Mouse (Mus musculus): Measurements from ENCODE around the gene Dnal4.
"Not testable (repeated sequence)": the region's sequence is repeated elsewhere in the genome, so short reads cannot be mapped to it uniquely, and the experiment has no call there.

Dnal4 gene

DNA sequence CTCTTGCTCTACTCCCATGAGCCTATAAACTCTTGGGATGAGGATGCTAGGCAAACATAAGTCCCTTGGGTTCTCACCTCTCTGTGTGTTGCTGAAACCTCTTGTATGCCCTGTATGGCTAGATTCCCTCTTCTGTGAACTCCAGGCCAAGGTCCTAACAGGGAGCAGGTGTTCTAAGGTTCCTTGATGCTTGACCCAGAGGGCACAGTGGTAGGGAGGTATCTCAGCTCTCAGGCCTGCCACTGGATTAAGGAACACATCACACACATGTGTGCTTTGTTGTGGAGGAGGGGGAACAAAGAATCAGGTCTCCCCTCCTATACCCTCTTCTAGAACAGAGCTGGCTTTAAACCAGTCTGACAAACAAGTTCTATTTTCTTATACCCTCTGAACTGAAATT, at the start of gene Dnal4:
Gene Dnal4 (minus strand): TSS at position 101 of the 400 bp plus-strand sequence.
- no peak for DNase-seq (ENCODE audit: low read depth, low spot score)

DNA sequence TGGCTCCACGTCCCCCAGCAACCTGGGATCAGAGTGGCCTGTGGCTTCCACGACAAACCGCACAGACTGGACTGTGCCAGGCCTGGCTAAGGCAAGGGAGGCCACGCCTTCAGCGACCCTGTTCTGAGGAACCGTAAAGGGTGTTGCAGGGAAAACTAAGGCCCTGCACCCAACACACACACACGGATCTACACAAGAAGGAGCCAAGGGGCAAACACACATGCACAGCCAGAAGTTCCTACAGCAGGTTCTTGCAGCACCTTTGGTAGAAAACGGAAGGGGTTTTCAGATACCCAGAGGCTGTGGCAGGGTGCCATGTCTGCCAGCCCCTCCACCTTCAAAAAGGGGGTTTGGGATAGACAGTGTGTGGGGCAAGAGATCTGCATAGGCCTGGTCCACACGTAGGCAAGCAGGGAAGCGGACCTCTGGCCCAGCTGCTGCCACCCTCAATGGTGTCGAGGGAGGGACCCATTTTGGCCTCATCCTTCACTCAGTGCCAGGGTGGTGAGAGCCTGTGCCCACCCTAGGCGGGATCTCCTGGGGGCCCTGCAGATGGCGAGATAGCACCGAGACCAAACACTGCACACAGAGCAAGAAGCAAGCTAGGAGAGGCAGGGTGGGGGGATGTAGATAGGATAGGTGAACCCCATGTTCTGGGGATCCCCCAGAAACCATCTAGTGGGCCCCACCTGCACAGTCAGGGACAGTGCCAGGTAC, 49.6 kb upstream of the Dnal4 start:
- DNase-seq (ENCODE audit: low read depth, low spot score): no peak

DNA sequence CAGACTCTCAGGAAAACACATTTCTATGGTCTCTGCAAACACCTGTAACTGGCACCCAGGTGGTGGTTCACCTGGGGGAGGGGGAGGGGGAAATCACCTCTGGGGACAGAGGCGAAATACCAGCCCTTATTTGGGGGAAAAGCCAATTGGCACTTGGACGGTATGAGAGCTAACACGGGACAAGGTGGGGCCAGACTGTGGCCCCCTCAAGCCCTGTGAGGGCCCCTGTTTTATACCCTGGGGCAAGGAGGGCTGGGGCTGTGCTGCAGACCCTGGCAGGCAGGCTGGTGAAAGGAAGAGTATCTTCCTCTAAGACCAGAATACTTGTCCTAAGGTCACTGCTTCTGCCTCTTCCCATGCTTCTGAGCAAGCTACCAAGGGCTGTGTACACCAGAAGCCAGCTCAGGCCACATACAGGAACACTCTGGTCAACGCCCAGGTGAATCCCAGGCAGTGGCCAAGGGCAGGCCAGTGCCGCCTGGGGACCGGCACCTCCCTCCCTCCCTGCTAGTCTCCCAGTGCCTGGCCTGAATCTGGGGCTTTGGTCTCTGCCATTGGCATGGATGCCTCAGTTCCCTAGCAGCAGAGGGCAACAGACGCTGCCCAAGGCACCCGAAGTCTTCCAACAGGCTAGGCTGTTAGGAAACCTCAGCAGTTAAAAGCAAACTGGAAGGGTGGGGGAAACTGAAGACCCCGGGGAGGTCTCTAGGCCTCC, 48.7 kb upstream of the Dnal4 start:
- no peak for DNase-seq (ENCODE audit: low read depth, low spot score)

DNA sequence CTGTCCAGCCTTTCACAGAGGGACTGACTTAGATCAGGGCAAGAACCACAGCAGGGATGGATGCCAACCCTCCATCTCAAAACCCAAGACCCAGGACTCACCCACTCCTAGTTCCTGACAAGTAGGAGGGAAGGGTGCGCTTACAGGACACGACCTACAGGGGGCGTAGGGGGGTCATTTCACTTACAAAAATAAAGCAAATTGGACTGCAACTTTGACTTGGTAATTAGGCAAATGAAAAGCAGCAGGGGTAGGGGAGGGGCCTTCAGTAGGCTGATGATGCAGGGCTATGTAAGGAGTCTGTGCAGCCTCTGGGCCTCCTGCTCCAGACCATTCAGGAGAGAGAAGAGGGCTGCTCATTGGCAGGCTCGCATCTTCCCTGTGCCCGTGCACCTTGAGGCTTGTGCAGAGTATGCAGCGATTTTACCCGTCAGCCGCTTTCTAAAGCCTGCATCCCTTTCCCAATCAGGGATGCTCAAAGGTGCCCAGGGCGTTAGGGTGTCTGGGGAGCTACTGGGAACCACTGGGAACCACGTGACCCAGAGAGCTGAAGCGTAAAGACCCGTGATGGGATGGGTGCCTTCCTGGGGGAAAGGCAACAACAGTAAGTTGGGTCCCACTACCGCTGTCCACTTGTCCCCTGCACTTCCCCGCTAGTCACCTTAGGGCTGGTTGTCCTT, 47.6 kb upstream of the Dnal4 start:
- DNase-seq (ENCODE audit: low read depth, low spot score): no peak

DNA sequence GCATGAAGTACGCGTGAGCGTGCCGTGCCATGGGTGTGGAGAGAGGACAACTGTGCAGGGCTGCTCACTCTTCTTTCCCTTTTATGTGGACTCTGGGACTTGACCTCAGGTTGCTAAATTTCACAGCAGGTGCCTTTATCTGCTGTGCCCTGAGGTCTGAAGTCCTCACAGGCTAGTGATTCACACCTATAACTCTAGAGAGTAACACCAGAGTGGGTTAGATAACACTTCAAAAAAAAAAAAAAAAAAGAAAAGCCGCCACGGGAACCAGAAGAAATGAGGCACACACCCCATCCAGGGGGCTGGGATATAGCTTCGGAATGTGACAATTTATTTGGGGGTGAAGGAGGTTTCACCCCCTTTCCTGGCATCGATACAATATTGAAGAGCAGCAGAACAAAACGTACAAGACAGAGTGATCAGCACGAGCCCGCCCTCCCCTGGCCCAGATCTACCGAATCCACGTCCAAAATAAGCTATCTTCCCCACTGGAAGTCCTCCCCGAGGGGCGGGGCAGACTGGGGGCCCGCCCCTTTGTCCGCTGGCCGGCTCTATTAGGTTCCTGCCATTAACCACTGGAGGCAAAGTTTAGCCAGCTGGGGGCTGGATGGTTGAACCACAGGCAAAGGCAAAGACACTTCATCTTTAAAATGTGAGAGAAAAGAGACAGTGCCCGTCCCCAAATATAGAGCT, 46.1 kb upstream of the Dnal4 start:
- DNase-seq (ENCODE audit: low read depth, low spot score): no peak

DNA sequence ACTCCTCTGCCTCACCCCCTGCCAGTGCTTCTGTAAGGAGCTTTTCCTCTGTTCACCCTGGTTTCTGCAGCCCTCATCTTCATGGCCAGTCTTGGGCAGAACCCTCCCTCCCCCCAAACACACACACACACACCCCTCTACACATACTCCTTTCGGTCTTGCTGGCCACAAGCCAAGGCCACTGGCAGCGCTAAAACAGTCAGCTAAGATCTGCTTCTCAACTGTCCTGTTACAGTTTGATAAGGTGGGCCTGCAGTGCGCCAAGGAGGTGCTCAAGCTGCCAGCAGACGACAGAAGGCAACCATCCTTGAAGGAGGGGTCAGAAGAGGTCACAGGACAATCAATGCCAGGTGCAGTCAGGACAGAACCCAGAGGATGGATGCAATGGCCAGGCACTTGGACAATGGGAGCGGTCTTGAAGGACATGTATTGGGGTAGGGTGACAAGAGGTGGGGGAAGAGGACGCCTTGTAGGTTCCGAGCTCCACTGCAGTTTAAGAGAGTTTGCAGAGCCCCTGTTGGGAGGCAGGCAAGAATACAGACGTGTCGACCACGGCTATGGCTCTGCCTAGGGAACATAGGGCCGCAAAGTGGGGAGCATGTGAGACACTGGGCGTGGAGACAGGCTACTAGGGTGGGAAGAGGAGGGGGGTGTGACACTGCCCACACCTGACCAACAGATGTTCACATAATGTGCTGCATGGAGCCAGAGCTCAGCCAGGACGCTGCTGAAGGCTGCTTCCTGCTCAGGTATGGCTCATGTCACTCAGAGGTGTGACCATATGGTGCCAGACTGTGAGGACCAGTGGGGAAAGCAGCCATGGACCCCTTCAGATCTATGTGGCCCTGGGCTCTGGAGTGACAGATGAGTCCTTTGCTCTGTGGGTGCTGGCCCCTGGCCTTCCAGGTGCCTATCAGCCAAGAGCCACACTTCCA, 44.9 kb upstream of the Dnal4 start:
- DNase-seq (ENCODE audit: low read depth, low spot score): no peak

DNA sequence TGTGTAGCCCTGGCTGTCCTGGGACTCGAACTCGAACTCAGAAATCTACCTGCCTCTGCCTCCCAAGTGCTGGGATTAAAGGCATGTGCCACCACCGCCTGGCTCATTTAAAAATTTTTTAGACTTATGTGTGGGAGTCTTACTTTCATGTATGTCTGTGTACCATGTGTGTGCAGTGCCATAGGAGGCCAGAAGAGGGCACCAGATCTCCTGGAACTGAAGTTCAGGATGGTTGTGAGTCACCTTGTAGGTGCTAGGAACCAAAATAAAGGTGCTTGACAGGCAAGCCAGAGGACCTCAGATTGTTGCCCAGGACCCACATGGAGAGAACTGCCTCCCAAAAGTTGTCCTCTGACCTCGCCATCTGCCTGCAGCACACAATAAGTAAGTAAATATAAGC, 40.7 kb upstream of the Dnal4 start:
- no peak for DNase-seq (ENCODE audit: low read depth, low spot score)

DNA sequence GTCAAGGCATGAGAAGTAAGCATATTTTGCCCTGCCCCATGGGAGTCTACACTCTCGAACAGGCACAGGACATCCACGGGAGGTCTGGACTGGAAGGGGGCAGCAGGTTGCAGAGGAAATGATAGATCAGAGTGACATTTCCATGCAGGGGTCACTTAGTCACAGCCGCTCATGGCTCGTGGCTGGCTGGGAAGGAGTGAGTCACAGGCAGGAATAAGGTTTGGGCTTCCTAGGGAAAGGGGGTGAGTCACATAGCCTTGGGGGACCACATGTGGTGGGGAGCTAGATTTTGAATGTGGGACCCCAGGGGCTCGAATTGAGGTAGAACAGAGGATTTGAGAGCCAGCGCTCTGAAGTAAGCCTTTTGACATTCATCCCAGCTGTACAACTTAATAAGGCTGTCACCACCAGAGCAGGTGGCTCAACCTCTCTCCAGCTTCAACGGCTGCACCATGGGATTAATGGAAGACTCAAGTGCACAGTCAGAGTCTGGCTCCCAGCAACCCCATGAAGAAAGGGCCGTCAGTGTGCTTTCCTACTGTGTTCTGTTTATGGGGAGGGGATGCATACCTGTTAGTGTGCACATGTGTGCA, 36.1 kb upstream of the Dnal4 start:
- no peak for DNase-seq (ENCODE audit: low read depth, low spot score)

DNA sequence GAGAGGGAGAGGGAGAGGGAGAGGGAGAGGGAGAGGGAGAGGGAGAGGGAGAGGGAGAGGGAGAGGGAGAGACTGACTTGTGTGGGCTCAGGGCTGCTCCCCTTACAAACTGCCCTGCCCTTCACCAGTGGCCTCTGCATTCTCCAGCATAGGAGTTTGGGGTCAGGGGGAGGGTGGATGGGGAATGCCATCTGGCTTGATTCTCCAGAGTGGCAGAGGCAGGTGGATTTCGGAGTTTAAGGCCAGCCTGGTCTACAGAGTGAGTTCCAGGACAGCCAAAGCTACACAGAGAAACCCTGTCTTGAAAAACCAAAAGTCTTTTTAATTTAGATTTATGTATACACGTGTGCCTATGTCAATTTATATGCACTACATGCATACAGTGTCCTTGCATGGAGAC, 35.2 kb upstream of the Dnal4 start:
- DNase-seq (ENCODE audit: low read depth, low spot score): not testable (repeated sequence)

DNA sequence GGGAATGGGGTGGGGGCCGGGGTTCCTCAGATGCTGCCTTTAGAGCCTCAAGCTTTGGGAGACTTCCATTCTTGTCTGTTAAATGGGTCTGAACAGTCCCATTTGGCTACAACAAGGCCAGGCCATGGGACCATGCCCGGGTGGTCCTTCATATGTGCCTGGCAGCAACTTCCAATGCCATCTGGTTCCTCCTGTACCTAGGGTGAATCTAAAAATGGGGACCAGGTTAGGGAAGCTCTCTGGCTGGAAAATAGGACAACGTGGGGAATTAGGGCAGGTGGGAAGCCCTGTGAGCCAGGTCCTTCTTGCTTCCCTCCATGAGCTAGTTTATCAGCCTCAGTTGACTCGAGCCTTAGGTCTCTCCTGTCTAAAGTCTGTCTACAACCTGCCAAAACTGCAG, 33.3 kb upstream of the Dnal4 start:
- DNase-seq (ENCODE audit: low read depth, low spot score): no peak

DNA sequence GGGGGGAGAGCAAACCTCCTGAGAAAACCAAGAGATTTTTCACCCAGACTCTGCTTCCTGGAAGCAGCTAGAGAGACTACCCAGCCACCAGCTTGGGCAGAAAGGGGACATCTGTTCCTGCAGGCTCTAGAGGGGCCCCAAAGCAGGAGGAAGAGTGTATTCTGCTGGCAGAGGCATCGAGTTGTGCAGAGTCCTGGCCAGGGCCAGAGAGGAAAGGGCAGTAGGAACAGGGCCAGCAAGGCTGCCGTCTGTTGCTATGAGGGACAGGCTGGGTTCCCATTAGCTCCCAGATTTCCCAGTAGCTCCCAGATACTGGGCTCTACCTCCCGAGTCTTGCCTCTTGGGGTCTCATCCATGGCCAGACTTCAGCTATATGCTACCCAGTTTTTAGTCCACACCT, 32.4 kb upstream of the Dnal4 start:
- no peak for DNase-seq (ENCODE audit: low read depth, low spot score)

DNA sequence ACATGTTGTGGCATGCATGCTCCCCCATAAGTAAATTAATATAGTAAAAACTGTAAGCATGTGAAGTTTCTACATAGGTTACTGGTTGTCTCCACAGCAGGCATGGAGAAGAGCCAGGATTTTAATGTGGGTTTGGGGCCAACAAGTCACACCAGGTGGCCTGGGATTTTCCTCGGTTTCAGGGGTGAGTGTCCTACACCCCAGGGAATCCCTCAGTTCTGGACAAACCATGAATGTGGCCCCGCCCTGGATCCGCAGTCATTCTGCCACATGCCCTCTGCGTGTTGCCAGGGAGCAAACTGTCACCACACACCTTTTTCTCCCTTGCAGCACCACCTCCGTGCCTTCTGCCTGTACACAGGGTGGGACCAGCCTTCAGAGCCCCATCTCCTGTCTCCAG, 31.0 kb upstream of the Dnal4 start:
- no peak for DNase-seq (ENCODE audit: low read depth, low spot score)

DNA sequence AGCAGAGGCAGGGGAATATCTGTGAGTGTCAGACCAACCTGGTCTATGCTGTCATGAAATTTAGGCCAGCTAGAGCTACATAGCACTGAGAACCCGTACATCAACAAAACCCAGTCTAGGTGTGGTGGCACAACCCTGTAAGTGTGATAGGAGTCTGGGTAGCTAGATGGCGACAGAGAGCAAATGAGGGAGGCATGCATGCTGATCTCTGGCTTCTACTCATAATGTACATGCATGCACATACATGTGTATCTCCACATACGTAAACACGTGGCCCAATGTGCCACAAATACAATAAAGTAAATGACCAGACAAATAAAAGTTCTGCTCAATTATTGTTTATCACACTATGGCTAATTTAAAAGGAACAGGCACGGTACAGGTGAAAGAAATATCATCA, 30.5 kb upstream of the Dnal4 start:
- DNase-seq (ENCODE audit: low read depth, low spot score): peak; percentile 55

DNA sequence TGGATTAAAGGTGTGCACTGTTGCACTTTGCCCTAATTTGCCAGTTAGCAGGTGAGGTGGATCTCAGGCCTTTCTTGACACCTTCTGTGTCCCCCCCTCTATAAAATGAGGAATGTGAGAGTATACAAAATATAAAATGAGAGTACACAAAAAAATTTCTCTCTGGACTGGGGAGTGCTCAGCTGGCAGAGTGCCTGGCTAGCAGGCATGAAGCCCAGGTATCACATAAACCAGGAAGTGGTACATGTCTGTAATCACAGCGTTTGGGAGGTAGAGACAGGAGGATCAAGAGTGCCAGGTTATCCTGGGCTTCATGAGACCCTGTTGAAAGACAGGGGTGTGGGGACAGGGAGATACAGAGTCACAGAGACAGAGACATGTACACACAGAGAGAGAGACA, 29.4 kb upstream of the Dnal4 start:
- DNase-seq (ENCODE audit: low read depth, low spot score): no peak

DNA sequence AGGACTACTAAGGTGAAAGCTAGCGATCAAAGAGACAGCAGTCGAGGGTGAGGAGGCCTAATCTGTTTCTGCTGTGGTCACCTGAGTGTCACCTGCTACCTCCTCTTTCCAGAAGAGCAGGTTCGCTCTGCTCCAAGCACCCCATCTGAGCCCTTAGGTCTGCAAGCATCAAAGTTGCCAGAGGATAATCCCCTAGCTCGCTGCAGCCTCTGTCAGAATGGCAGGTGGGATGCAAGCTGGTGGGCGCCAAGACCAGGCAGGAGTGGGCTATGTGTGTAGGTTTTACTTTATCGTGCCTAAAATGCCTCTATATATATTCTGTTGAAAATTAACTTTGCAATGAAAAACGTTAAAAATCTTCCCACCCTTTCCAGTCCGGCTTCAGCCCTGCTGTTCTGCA, 27.6 kb upstream of the Dnal4 start:
- no peak for DNase-seq (ENCODE audit: low read depth, low spot score)

DNA sequence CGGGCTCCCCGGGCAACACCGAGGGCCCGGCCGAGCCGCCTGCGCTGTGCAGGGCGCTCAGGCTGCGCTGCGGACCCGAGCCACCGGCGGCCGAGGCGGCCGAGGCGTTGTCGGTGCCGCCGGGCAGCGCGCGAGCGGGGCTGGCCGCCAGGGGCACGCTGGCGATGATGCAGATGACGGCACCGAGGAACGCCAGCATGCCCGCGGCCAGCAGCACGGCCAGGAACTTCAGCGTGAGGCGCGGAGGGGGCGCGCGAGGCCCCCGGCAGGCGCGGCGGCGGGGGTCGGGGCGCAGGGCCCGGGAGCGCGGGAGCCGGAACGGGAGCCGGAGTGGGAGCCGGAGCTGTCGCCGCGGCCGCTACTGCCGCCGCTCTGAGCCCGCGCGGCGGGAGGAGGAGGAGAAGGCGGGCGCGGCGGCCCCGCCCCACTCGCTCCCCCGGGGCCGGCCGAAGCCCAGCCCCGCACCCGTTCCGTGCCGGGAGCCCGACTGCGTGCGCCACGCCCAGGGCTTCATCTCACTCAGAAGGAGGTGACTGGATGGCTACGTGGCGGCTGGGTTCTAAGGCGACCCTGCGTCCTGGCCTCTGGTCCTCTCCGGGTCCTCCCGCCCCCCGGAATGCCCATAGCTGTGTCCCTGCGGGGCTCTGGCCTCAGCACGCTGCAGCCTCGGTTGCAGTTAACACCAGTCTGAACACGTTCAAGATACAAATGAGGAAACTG, 26.9 kb upstream of the Dnal4 start, which contains the start of gene Nptxr:
Gene Nptxr (minus strand): TSS at position 415 of the 720 bp plus-strand sequence.
- peak; percentile 33 for DNase-seq (ENCODE audit: low read depth, low spot score)

DNA sequence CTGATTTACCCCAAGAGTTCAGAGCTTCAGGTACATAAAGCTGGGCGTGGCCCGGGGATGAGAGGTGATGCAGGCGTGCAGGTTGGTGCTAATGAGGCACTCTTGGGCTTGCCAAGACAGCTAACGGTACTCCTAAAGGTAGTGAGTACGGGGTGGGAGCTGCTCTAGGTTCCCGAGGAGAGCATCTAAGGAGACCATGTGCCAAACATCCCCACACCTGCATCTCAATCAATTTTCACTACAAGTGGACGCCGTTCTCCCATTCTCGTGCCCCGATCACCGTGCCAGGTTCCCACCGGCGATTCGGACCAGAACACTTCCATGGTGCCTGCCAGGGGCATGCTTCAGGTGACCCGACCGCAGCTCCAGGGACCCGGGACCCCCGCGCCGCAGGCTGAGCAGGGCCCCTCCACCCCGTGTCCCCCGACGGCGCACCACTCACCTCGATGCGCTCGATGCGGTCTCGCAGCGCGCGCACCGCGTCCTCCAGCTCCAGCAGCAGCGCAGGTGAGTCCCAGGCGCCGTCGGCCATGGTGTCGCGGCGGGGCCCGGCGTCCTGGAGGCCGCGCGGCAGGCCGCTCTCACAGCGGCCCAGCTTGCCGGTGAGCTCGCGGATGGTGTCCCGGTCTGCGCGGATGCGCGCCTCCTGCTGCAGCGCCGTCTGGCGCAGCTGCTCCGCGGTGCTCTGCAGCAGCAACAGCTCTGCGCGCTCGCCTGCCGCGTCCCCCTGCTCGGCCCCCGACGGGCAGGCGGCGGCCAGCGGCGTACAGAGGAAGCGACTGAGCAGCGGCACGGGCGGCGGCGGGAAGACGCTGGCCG, 26.1 kb upstream of the Dnal4 start:
- DNase-seq (ENCODE audit: low read depth, low spot score): peak; percentile 25

DNA sequence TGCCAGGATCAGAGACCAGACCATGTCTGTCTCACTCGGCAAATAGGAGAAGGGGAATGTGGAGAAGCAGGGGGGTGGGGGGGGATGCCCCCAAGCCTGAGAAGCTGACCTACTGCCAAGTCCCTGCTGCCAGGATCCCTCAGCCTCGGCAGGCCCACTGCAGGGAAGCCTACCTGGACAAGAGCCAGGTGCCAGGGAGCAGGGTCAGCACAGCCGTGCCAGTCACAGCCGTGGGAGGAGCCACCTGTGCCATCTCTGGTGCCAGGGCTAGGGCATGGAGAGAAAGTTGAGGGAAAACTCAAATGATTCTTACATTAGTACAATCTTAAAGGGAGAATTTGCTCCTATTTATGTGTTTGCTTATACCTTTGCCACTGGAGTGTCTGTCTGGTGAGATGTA, 24.7 kb upstream of the Dnal4 start:
- DNase-seq (ENCODE audit: low read depth, low spot score): no peak

DNA sequence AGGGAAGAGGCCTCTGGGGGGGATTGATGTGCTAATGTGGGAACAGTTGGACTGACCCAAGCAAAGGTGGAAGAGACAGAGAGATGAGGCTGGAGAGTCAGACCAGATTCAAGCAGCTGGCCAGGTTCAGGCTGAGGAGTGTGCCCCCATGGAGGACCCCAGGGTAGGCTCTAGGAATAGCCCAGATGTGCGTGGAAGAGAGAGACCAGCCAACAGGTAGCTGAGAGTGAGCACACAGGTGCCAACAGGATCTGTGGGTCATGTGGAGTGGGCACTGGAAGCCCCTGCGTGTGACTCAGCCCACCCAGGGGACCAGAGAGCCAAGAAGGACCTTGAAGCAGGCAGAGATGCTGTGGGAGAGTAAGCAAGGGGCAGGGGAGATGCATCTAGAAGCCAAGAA, 24.0 kb upstream of the Dnal4 start:
- no peak for DNase-seq (ENCODE audit: low read depth, low spot score)

All from retina, postnatal 7 days (tissue).